Mouse (Mus musculus): ENCODE measurements around the gene Zfand3. TPM values are rescaled to one million over a fixed set of nuclear protein-coding genes. Genes with fewer than 3 reads are reported as not detected.
A peak's percentile ranks its signal among the peaks of the same experiment; 100 is the strongest.

The Zfand3 gene
- total and polyA plus RNA-seq, 2 experiments from 2014 or later = 48.7 to 91.5 TPM

- WGBS = 58% methylated on average over 12 of the region's 12 CpGs
- no peak for DNase-seq
- no peaks in the 10 kb centered on the region for H3K9me3 ChIP-seq (ENCODE audit: low read length)
- peaks cover 8% of the 10 kb centered on the region; the same call in 1 of the 2 replicates for H3K36me3 ChIP-seq (ENCODE audit: insufficient read depth)
- no peaks in the 10 kb centered on the region for H3K4me1 ChIP-seq (ENCODE audit: insufficient read depth)
- peak; percentile 39; the same call in 1 of the 2 replicates for ATAC-seq
- H3K4me3 ChIP-seq (ENCODE audit: low read depth, low read length) = no peak overlapping the region
- no peak overlapping the region for H3K4me2 ChIP-seq (ENCODE audit: low read depth)
- no peaks in the 10 kb centered on the region for H3K27me3 ChIP-seq (ENCODE audit: insufficient read depth, low read length)
- no peak for TF ChIP-seq CTCF (IDR thresholded peaks at IDR 0.05; ENCODE audit: low read depth)
- H3K9ac ChIP-seq = no peak overlapping the region
- 0 out of 2 replicates have a peak overlapping the region, but pooled peaks have one; percentile 9 for H3K27ac ChIP-seq (ENCODE audit: low read depth, low read length)
Observed at GRCm38 (mm10) chr17:30212647-30213046, 208.1 kb downstream of the Zfand3 start.

DNA sequence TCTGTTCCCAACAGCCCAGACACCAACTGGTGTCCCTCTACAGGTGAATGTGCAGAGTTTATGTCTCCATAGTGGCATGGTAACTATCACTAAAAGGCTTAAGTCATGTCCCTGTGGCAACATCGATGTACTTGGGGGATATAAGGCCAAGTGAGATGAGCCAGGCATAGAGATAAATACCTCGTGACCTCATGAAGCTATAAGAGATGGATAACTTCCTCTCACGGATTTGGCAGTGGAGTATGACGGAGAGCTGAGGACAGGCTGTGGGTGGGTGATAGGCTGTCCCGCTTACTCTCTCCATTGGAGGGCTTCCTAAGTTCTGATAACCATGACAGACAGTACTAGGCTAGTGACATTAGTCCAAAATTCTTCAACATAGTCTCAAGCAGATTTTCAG lies 208.8 kb downstream of the Zfand3 start:
- Histone ChIP-seq H3K27me3 (ENCODE audit: insufficient read depth, low read length) (no peaks in the 10 kb centered on the region), H3K27ac (ENCODE audit: low read depth, low read length) (no peak overlapping the region), H3K9me3 (ENCODE audit: low read length) (no peaks in the 10 kb centered on the region), H3K36me3 (ENCODE audit: insufficient read depth) (peaks cover 13% of the 10 kb centered on the region; the same call in 1 of the 2 replicates), H3K4me2 (ENCODE audit: low read depth) (no peak overlapping the region), H3K9ac (no peak overlapping the region), H3K4me1 (ENCODE audit: insufficient read depth) (no peaks in the 10 kb centered on the region), H3K4me3 (ENCODE audit: low read depth, low read length) (no peak overlapping the region)
- WGBS = 93% methylated on average over 5 of the region's 5 CpGs
- no peak for TF ChIP-seq CTCF (IDR thresholded peaks at IDR 0.05; ENCODE audit: low read depth)
- ATAC-seq (no peak), DNase-seq (no peak)

GRCm38 (mm10) chr17:30214393-30214792 lies 209.9 kb downstream of the Zfand3 start:
- Histone ChIP-seq H3K27ac (ENCODE audit: low read depth, low read length) (no peak overlapping the region), H3K4me1 (ENCODE audit: insufficient read depth) (no peaks in the 10 kb centered on the region), H3K9me3 (ENCODE audit: low read length) (no peaks in the 10 kb centered on the region), H3K4me3 (ENCODE audit: low read depth, low read length) (no peak overlapping the region), H3K27me3 (ENCODE audit: insufficient read depth, low read length) (no peaks in the 10 kb centered on the region), H3K4me2 (ENCODE audit: low read depth) (no peak overlapping the region), H3K36me3 (ENCODE audit: insufficient read depth) (peaks cover 17% of the 10 kb centered on the region), H3K9ac (no peak overlapping the region)
- no peak for TF ChIP-seq CTCF (IDR thresholded peaks at IDR 0.05; ENCODE audit: low read depth)
- ATAC-seq = no peak
- 90% methylated on average over 6 of the region's 6 CpGs for WGBS
- DNase-seq = no peak

GRCm38 (mm10) chr17:30215741-30216140 lies 211.2 kb downstream of the Zfand3 start:
- Histone ChIP-seq H3K9me3 (ENCODE audit: low read length) (no peaks in the 10 kb centered on the region), H3K4me2 (ENCODE audit: low read depth) (no peak overlapping the region), H3K27ac (ENCODE audit: low read depth, low read length) (no peak overlapping the region), H3K9ac (no peak overlapping the region), H3K27me3 (ENCODE audit: insufficient read depth, low read length) (no peaks in the 10 kb centered on the region), H3K4me1 (ENCODE audit: insufficient read depth) (no peaks in the 10 kb centered on the region), H3K4me3 (ENCODE audit: low read depth, low read length) (no peak overlapping the region), H3K36me3 (ENCODE audit: insufficient read depth) (peaks cover 21% of the 10 kb centered on the region)
- WGBS = 75% methylated on average over 4 of the region's 4 CpGs
- TF ChIP-seq CTCF (IDR thresholded peaks at IDR 0.05; ENCODE audit: low read depth) = no peak
- DNase-seq = no peak
- no peak for ATAC-seq

GRCm38 (mm10) chr17:30221677-30222076 lies 217.1 kb downstream of the Zfand3 start:
- H3K27me3 ChIP-seq (ENCODE audit: insufficient read depth, low read length) = no peaks in the 10 kb centered on the region
- H3K4me2 ChIP-seq (ENCODE audit: low read depth) = no peak overlapping the region
- no peaks in the 10 kb centered on the region for H3K9me3 ChIP-seq (ENCODE audit: low read length)
- DNase-seq = no peak
- peaks cover 10% of the 10 kb centered on the region for H3K4me1 ChIP-seq (ENCODE audit: insufficient read depth)
- no peak overlapping the region for H3K9ac ChIP-seq
- ATAC-seq = no peak
- H3K36me3 ChIP-seq (ENCODE audit: insufficient read depth) = peaks cover 13% of the 10 kb centered on the region; the same call in 1 of the 2 replicates
- H3K4me3 ChIP-seq (ENCODE audit: low read depth, low read length) = no peak overlapping the region
- TF ChIP-seq CTCF (IDR thresholded peaks at IDR 0.05; ENCODE audit: low read depth) = no peak
- WGBS = 80% methylated on average over 14 of the region's 14 CpGs
- H3K27ac ChIP-seq (ENCODE audit: low read depth, low read length) = no peak overlapping the region

- TF ChIP-seq CTCF (IDR thresholded peaks at IDR 0.05; ENCODE audit: low read depth) = peak; percentile 21; the same call in 1 of the 2 replicates
- H3K27me3 ChIP-seq (ENCODE audit: insufficient read depth, low read length) = no peaks in the 10 kb centered on the region
- WGBS = 77% methylated on average over 11 of the region's 11 CpGs
- no peak overlapping the region for H3K9ac ChIP-seq
- no peak overlapping the region for H3K4me3 ChIP-seq (ENCODE audit: low read depth, low read length)
- no peak overlapping the region for H3K27ac ChIP-seq (ENCODE audit: low read depth, low read length)
- H3K4me2 ChIP-seq (ENCODE audit: low read depth) = no peak overlapping the region
- peaks cover 10% of the 10 kb centered on the region for H3K4me1 ChIP-seq (ENCODE audit: insufficient read depth)
- ATAC-seq = no peak
- no peak for DNase-seq
- no peaks in the 10 kb centered on the region for H3K9me3 ChIP-seq (ENCODE audit: low read length)
- peaks cover 13% of the 10 kb centered on the region; the same call in 1 of the 2 replicates for H3K36me3 ChIP-seq (ENCODE audit: insufficient read depth)
Observed at GRCm38 (mm10) chr17:30222361-30222760, 217.8 kb downstream of the Zfand3 start.

DNA sequence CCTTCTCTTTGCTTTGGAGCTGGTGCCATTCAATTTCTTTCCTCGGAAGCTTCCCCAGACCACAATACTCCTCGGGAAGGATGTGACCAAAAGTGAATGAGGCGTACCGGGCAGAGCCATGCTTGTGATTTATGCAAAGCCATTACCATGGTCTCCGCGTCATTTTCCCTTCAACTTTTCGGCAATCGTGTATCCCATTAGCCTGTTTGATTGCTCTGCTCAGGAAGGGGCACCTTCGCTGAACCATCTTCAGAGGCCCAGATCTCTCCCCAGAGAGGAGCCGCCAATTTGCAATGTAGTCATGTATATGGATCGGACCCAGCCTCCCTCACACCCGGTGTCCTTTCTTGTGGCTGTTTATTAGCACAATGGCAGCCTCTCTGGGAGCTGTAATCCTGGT lies 218.3 kb downstream of the Zfand3 start:
- Histone ChIP-seq H3K4me2 (ENCODE audit: low read depth) (no peak overlapping the region), H3K4me3 (ENCODE audit: low read depth, low read length) (no peak overlapping the region), H3K9ac (no peak overlapping the region), H3K27me3 (ENCODE audit: insufficient read depth, low read length) (no peaks in the 10 kb centered on the region), H3K36me3 (ENCODE audit: insufficient read depth) (peaks cover 13% of the 10 kb centered on the region; the same call in 1 of the 2 replicates), H3K4me1 (ENCODE audit: insufficient read depth) (peaks cover 10% of the 10 kb centered on the region), H3K27ac (ENCODE audit: low read depth, low read length) (no peak overlapping the region), H3K9me3 (ENCODE audit: low read length) (no peaks in the 10 kb centered on the region)
- 55% methylated on average over 12 of the region's 12 CpGs for WGBS
- no peak for TF ChIP-seq CTCF (IDR thresholded peaks at IDR 0.05; ENCODE audit: low read depth)
- ATAC-seq (no peak), DNase-seq (no peak)
